Mouse (Mus musculus) left cerebral cortex, postnatal 10 days (tissue): ENCODE data around the gene Gm21964. TPM values are rescaled to one million over a fixed set of nuclear protein-coding genes. Genes with fewer than 3 reads are reported as not detected.
A peak's percentile ranks its signal among the peaks of the same experiment; 100 is the strongest.

Source experiments
- DNase-seq, 2 experiments: peaks; one replicate each; pipeline ENCODE4 v3.0.0; 2021 to 2022; ENCODE audit warnings: low spot score in 2 of 2, mixed read lengths in 1 of 2; ENCODE audit errors: extremely low spot score in 1 of 2
- intact Hi-C: fragments of 180-260 bp; cut with DNase I; formaldehyde crosslinking; loops from one replicate; pipeline ENCODE4 v1.15.1; 2025
- total RNA-seq, 2 experiments: library from RNA; stranded (reverse); gene quantifications; 2 replicates each; pipeline ENCODE4 v1.2.3; 2021

Gm21964 gene
- total RNA-seq, 2 experiments from 2014 or later = not detected

GRCm38 (mm10) chr8:110140770-110141169 lies 39.8 kb downstream of the Gm21964 start:
- no peak for DNase-seq
- intact Hi-C loops = no loop called here

- peak; percentile 49 to 50 for DNase-seq
- intact Hi-C loops = no loop called here
These were observed 44.5 kb downstream of the Gm21964 start for GRCm38 (mm10) chr8:110145538-110145937.

GRCm38 (mm10) chr8:110152951-110153350 lies 51.9 kb downstream of the Gm21964 start:
- DNase-seq = no peak
- intact Hi-C loops = no loop called here

Other genes starting within 250 kb of the Gm21964 start
- 10 to 100 TPM; 29.5 to 29.8 TPM for gene Phlpp2, start 232.7 kb upstream of the Gm21964 start, total RNA-seq
- under 1 TPM in 1 of 2 experiments, not detected in 1; 0.30 TPM for gene Marveld3, start 139.0 kb upstream of the Gm21964 start, total RNA-seq
- gene Tat, start 110.8 kb upstream of the Gm21964 start, total RNA-seq = not detected
- gene Chst4, start 61.5 kb upstream of the Gm21964 start, total RNA-seq = not detected
- gene Zfp612, start 21.5 kb upstream of the Gm21964 start, total RNA-seq = 10 to 100 TPM; 19.1 to 22.5 TPM
- gene Gm17720, start 1.5 kb downstream of the Gm21964 start, total RNA-seq = not detected
- 10 to 100 TPM; 59.2 to 70.7 TPM for gene Calb2, start 67.0 kb downstream of the Gm21964 start, total RNA-seq
- 1 to 10 TPM; 5.1 to 5.3 TPM for gene Cmtr2, start 114.5 kb downstream of the Gm21964 start, total RNA-seq
- gene Hydin, start 165.8 kb downstream of the Gm21964 start, total RNA-seq = under 1 TPM; 0.24 to 0.26 TPM